22 mouse cellular contexts compared by ENCODE assay signal in genomic region chr11:53249686-53250085, GRCm38 (mm10). TPM values are rescaled to one million over a fixed set of nuclear protein-coding genes. Genes with fewer than 3 reads are reported as not detected.
A peak's percentile ranks its signal among the peaks of the same experiment; 100 is the strongest.
DNase-seq lines count a peak whose midpoint lies in the region; ATAC-seq and TF ChIP-seq lines count a peak whose summit lies in the region.
"Had no signal": no experiment of that assay in that cellular context is flagged by ENCODE, and none has a peak within 500 bp of the region (broad histone marks: within the 10 kb centered on the region; RNA-seq: fewer than 3 reads in every experiment).

No protein-coding gene starts in this region.

- H3K4me2 ChIP-seq in embryonic facial prominence, embryonic 14.5 days (ENCODE audit: low read depth, low read length), result no peak overlapping the region
- H3K4me2 ChIP-seq in heart, postnatal 0 days (ENCODE audit: low read depth, low read length), result no peak overlapping the region
- no peak overlapping the region for H3K4me2 ChIP-seq in limb, embryonic 12.5 days
- no peak overlapping the region for H3K4me2 ChIP-seq in lung, postnatal 0 days (replicated peaks; ENCODE audit: low read depth, low read length)
- H3K4me2 ChIP-seq: embryonic facial prominence, embryonic 13.5 days; hindbrain, embryonic 14.5 days; neural tube, embryonic 15.5 days had no signal

- H3K4me1 ChIP-seq in embryonic facial prominence, embryonic 14.5 days (ENCODE audit: control insufficient read depth, insufficient read depth, low read length), result no peaks in the 10 kb centered on the region
- H3K4me1 ChIP-seq in embryonic facial prominence, embryonic 10.5 days, result peaks cover 14% of the 10 kb centered on the region
- no peaks in the 10 kb centered on the region for H3K4me1 ChIP-seq in heart, postnatal 0 days (ENCODE audit: control insufficient read depth, insufficient read depth)
- no peaks in the 10 kb centered on the region for H3K4me1 ChIP-seq in MEL (ENCODE audit: control insufficient read depth in 1 of 2, insufficient read depth in 2 of 2, low read length in 2 of 2)
- peaks cover 28% of the 10 kb centered on the region for H3K4me1 ChIP-seq in limb, embryonic 12.5 days (replicated peaks)
- H3K4me1 ChIP-seq in lung, postnatal 0 days (ENCODE audit: insufficient read depth, low read depth, low read length), result no peaks in the 10 kb centered on the region
- H3K4me1 ChIP-seq: embryonic facial prominence, embryonic 13.5 days had no signal

- TF ChIP-seq CTCF in heart, postnatal 0 days (IDR thresholded peaks at IDR 0.05; ENCODE audit: low read depth), result no peak
- no peak for TF ChIP-seq CTCF in MEL (IDR thresholded peaks at IDR 0.05 in 2 of 3, conservative IDR thresholded peaks at IDR 0.05 in 1 of 3; ENCODE audit: control insufficient read depth in 1 of 3, insufficient read depth in 1 of 3, low read depth in 2 of 3, low read length in 3 of 3, poor library complexity in 1 of 3, severe bottlenecking in 1 of 3)
- no peak for TF ChIP-seq CTCF in lung, postnatal 0 days (IDR thresholded peaks at IDR 0.05)

- ATAC-seq in embryonic facial prominence, embryonic 14.5 days (ENCODE audit: low read depth), result no peak
- peak; percentile 24; the same call in 1 of the 2 replicates for ATAC-seq in heart, postnatal 0 days (ENCODE audit: insufficient read depth, low read depth)
- ATAC-seq in limb, embryonic 12.5 days (ENCODE audit: insufficient number of reproducible peaks, insufficient read depth, low FRiP score, low TSS enrichment, low read depth), result no peak
- no peak for ATAC-seq in lung, postnatal 0 days
- ATAC-seq: forebrain, embryonic 16.5 days had no signal

- H3K27ac ChIP-seq in embryonic facial prominence, embryonic 14.5 days (replicated peaks; ENCODE audit: low read depth, low read length), result no peak overlapping the region
- no peak overlapping the region for H3K27ac ChIP-seq in embryonic facial prominence, embryonic 10.5 days (replicated peaks)
- H3K27ac ChIP-seq in heart, postnatal 0 days (ENCODE audit: low read depth), result no peak overlapping the region
- no peak overlapping the region for H3K27ac ChIP-seq in MEL (ENCODE audit: control insufficient read depth, low read depth, low read length)
- H3K27ac ChIP-seq in limb, embryonic 12.5 days, result peak overlapping the region; percentile 80; the same call in 1 of the 2 replicates
- H3K27ac ChIP-seq in lung, postnatal 0 days (ENCODE audit: low read length), result no peak overlapping the region
- H3K27ac ChIP-seq: embryonic facial prominence, embryonic 13.5 days; heart, adult 2 months; hindbrain, embryonic 14.5 days; midbrain, embryonic 10.5 days had no signal

- H3K27me3 ChIP-seq in embryonic facial prominence, embryonic 14.5 days (replicated peaks; ENCODE audit: control insufficient read depth, insufficient read depth, low read length), result no peaks in the 10 kb centered on the region
- H3K27me3 ChIP-seq in embryonic facial prominence, embryonic 10.5 days (replicated peaks; ENCODE audit: low read depth, poor library complexity, severe bottlenecking), result no peaks in the 10 kb centered on the region
- H3K27me3 ChIP-seq in heart, postnatal 0 days (ENCODE audit: control insufficient read depth, insufficient read depth, low read length), result no peaks in the 10 kb centered on the region
- H3K27me3 ChIP-seq in MEL (ENCODE audit: control insufficient read depth in 1 of 2, insufficient read depth in 2 of 2, low read length in 2 of 2), result no peaks in the 10 kb centered on the region
- 0 out of 2 replicates have a peak, but pooled peaks cover 6% of the 10 kb centered on the region for H3K27me3 ChIP-seq in limb, embryonic 12.5 days
- H3K27me3 ChIP-seq in lung, postnatal 0 days (replicated peaks; ENCODE audit: insufficient read depth, low read length), result no peaks in the 10 kb centered on the region
- H3K27me3 ChIP-seq: embryonic facial prominence, embryonic 13.5 days; neural tube, embryonic 15.5 days had no signal

- no peak overlapping the region for H3K4me3 ChIP-seq in embryonic facial prominence, embryonic 14.5 days (ENCODE audit: low read depth, low read length)
- no peak overlapping the region for H3K4me3 ChIP-seq in embryonic facial prominence, embryonic 10.5 days
- H3K4me3 ChIP-seq in heart, postnatal 0 days (ENCODE audit: low read depth, low read length), result no peak overlapping the region
- H3K4me3 ChIP-seq in MEL (ENCODE audit: control insufficient read depth in 1 of 2, insufficient read depth in 1 of 2, low read depth in 2 of 2, low read length in 2 of 2), result no peak overlapping the region
- H3K4me3 ChIP-seq in limb, embryonic 12.5 days (replicated peaks), result no peak overlapping the region
- H3K4me3 ChIP-seq in lung, postnatal 0 days (ENCODE audit: low read depth, low read length), result no peak overlapping the region
- H3K4me3 ChIP-seq: embryonic facial prominence, embryonic 13.5 days; heart, adult 2 months; midbrain, embryonic 10.5 days; neural tube, embryonic 15.5 days had no signal

- DNase-seq in embryonic facial prominence, embryonic 14.5 days (ENCODE audit: low spot score), result peak; percentile 4
- no peak for DNase-seq in embryonic facial prominence, embryonic 10.5 days (ENCODE audit: low spot score)
- no peak for DNase-seq in heart, postnatal 0 days (ENCODE audit: low spot score)
- no peak for DNase-seq in heart, adult 8-10 months (ENCODE audit: low spot score)
- DNase-seq in MEL (ENCODE audit: low read depth, low spot score), result no peak
- DNase-seq in lung, postnatal 0 days (ENCODE audit: low spot score), result no peak
- no peak for DNase-seq in gastrocnemius, postnatal 4 days (ENCODE audit: low spot score in 2 of 2)
- DNase-seq: adrenal gland, adult 2 months; cerebellum, adult 11-12 months; gastrocnemius, postnatal 14 days; heart, adult 2 months; kidney, adult 2 months; kidney, postnatal 10 days; liver; lung, postnatal 10 days; right cerebral cortex, postnatal 14 days had no signal

- H3K36me3 ChIP-seq in embryonic facial prominence, embryonic 14.5 days (ENCODE audit: control insufficient read depth, insufficient read depth, low read length), result no peaks in the 10 kb centered on the region
- H3K36me3 ChIP-seq in embryonic facial prominence, embryonic 10.5 days (replicated peaks), result peaks cover 6% of the 10 kb centered on the region
- no peaks in the 10 kb centered on the region for H3K36me3 ChIP-seq in heart, postnatal 0 days (replicated peaks; ENCODE audit: control insufficient read depth, insufficient read depth, low read length)
- no peaks in the 10 kb centered on the region for H3K36me3 ChIP-seq in MEL (ENCODE audit: control insufficient read depth in 1 of 2, insufficient read depth in 2 of 2, low read length in 2 of 2)
- no peaks in the 10 kb centered on the region for H3K36me3 ChIP-seq in limb, embryonic 12.5 days
- H3K36me3 ChIP-seq in lung, postnatal 0 days (ENCODE audit: insufficient read depth, low read length), result no peaks in the 10 kb centered on the region
- H3K36me3 ChIP-seq: midbrain, embryonic 10.5 days; neural tube, embryonic 15.5 days had no signal

- TF ChIP-seq RAD21 in MEL (IDR thresholded peaks at IDR 0.05; ENCODE audit: low read depth, low read length), result no peak

- 64% methylated on average over 5 of the region's 5 CpGs for WGBS in embryonic facial prominence, embryonic 14.5 days
- WGBS in embryonic facial prominence, embryonic 10.5 days, result 86% methylated on average over 5 of the region's 5 CpGs
- WGBS in heart, postnatal 0 days, result 30% methylated on average over 5 of the region's 5 CpGs
- 52% methylated on average over 5 of the region's 5 CpGs for WGBS in limb, embryonic 12.5 days
- WGBS in lung, postnatal 0 days, result 80% methylated on average over 5 of the region's 5 CpGs

- no peak for TF ChIP-seq EP300 in heart, postnatal 0 days (IDR thresholded peaks at IDR 0.05; ENCODE audit: low read depth)
- TF ChIP-seq EP300 in MEL (IDR thresholded peaks at IDR 0.05; ENCODE audit: low read depth in 1 of 2, low read length in 2 of 2), result no peak
- TF ChIP-seq EP300 in lung, postnatal 0 days (IDR thresholded peaks at IDR 0.05), result no peak

- H3K9me3 ChIP-seq in embryonic facial prominence, embryonic 14.5 days (ENCODE audit: control insufficient read depth, low read length), result no peaks in the 10 kb centered on the region
- H3K9me3 ChIP-seq in embryonic facial prominence, embryonic 10.5 days, result no peaks in the 10 kb centered on the region
- H3K9me3 ChIP-seq in heart, postnatal 0 days (replicated peaks; ENCODE audit: control insufficient read depth, low read length), result peaks cover 3% of the 10 kb centered on the region; the same call in 1 of the 2 replicates
- no peaks in the 10 kb centered on the region for H3K9me3 ChIP-seq in MEL (replicated peaks; ENCODE audit: insufficient read depth, low read length)
- H3K9me3 ChIP-seq in limb, embryonic 12.5 days, result no peaks in the 10 kb centered on the region
- no peaks in the 10 kb centered on the region for H3K9me3 ChIP-seq in lung, postnatal 0 days (ENCODE audit: low read length)
- H3K9me3 ChIP-seq: embryonic facial prominence, embryonic 13.5 days; neural tube, embryonic 15.5 days had no signal

- TF ChIP-seq POLR2A in MEL (IDR thresholded peaks at IDR 0.05; ENCODE audit: control insufficient read depth in 1 of 2, insufficient read depth in 1 of 2, low read depth in 1 of 2, low read length in 2 of 2, poor library complexity in 1 of 2), result no peak

- H3K9ac ChIP-seq in embryonic facial prominence, embryonic 14.5 days (ENCODE audit: low read depth, low read length), result no peak overlapping the region
- H3K9ac ChIP-seq in heart, postnatal 0 days (replicated peaks; ENCODE audit: low read depth, low read length), result no peak overlapping the region
- no peak overlapping the region for H3K9ac ChIP-seq in MEL (ENCODE audit: control insufficient read depth, low read depth, low read length, poor library complexity, severe bottlenecking)
- H3K9ac ChIP-seq in limb, embryonic 12.5 days (replicated peaks), result no peak overlapping the region
- no peak overlapping the region for H3K9ac ChIP-seq in lung, postnatal 0 days (replicated peaks; ENCODE audit: low read depth)
- H3K9ac ChIP-seq: embryonic facial prominence, embryonic 13.5 days; hindbrain, embryonic 14.5 days; neural tube, embryonic 15.5 days had no signal

- no peaks in the 10 kb centered on the region for H3K79me2 ChIP-seq in MEL (ENCODE audit: control insufficient read depth, insufficient read depth, low read length, poor library complexity)

RNA-seq across cellular contexts. Expression of gene Hspa4, which starts 50.6 kb away (rescaled TPM):
- polyA plus RNA-seq in embryonic facial prominence, embryonic 14.5 days (2014; fragmentation: Nextera tagmentation; extraction: Ambion mirVana), result 85.8 and 86.5 TPM in 2 replicates
- polyA plus RNA-seq in embryonic facial prominence, embryonic 10.5 days (2016; fragmentation: Nextera tagmentation; extraction: Ambion mirVana), result 130 and 136 TPM in 2 replicates
- 54.0 and 64.3 TPM in 2 replicates for total RNA-seq in heart, postnatal 0 days (2014; rRNA removed; ENCODE audit: low replicate concordance)
- 59.0 and 75.6 TPM in 2 replicates for polyA plus RNA-seq in heart, postnatal 0 days (2015; fragmentation: Nextera tagmentation; extraction: Ambion mirVana)
- 100 to 1,000 TPM; 113 to 135 (median 122) TPM for total RNA-seq in heart, adult 8-10 months (2022)
- 276 and 301 TPM in 2 replicates for total RNA-seq in MEL (2012; rRNA removed)
- polyA plus RNA-seq in MEL (2012; ENCODE audit: insufficient read depth in 1 of 2, insufficient read length in 2 of 2, low read depth in 1 of 2, low replicate concordance in 2 of 2, missing spikeins in 1 of 2), result 100 to 1,000 TPM; 209 to 907 TPM
- 108 and 118 TPM in 2 replicates for polyA plus RNA-seq in limb, embryonic 12.5 days (2016; fragmentation: Nextera tagmentation; extraction: Ambion mirVana)
- polyA plus RNA-seq in lung, postnatal 0 days (2015; fragmentation: Nextera tagmentation; extraction: Ambion mirVana), result 42.0 and 42.3 TPM in 2 replicates
- total RNA-seq in gastrocnemius, postnatal 4 days (2021), result 100 to 1,000 TPM; 107 to 124 TPM
